Mouse (Mus musculus) heart, embryonic 11.5 days (tissue): Measurements from ENCODE around the gene Nectin1. TPM values are rescaled to one million over a fixed set of nuclear protein-coding genes. Genes with fewer than 3 reads are reported as not detected.

ENCODE experiments used
- ATAC-seq: fragments of 200-750 bp; cut with Nextera tagmentation; replicated peaks from 2 replicates; pipeline ENCODE4 v1.8.0; 2017; ENCODE audit warnings: moderate library complexity; ENCODE audit not compliant: insufficient number of reproducible peaks, low FRiP score, low TSS enrichment
- H3K27ac ChIP-seq: fragments of 300-500 bp; sonication (generic); 2 replicates; pipeline ENCODE4 v1.5.1; 2014; ENCODE audit warnings: mild to moderate bottlenecking, low read depth, low read length
- H3K27me3 ChIP-seq: fragments of 300-500 bp; sonication (generic); 2 replicates; pipeline ENCODE4 v1.6.1; 2014; ENCODE audit warnings: mild to moderate bottlenecking, low read length, mixed read lengths; ENCODE audit not compliant: control insufficient read depth, insufficient read depth
- H3K36me3 ChIP-seq: fragments of 300-500 bp; sonication (generic); 2 replicates; pipeline ENCODE4 v1.6.1; 2014; ENCODE audit warnings: mild to moderate bottlenecking, low read length, moderate library complexity, mixed read lengths; ENCODE audit not compliant: control insufficient read depth, insufficient read depth
- H3K4me1 ChIP-seq: fragments of 300-500 bp; sonication (generic); 2 replicates; pipeline ENCODE4 v1.6.1; 2014; ENCODE audit warnings: low read length; ENCODE audit not compliant: control insufficient read depth, insufficient read depth
- H3K4me2 ChIP-seq: fragments of 300-500 bp; sonication (generic); 2 replicates; pipeline ENCODE4 v1.6.1; 2014; ENCODE audit warnings: mild to moderate bottlenecking, moderate library complexity
- H3K4me3 ChIP-seq: fragments of 300-500 bp; sonication (generic); 2 replicates; pipeline ENCODE4 v1.5.1; 2014; ENCODE audit warnings: low read depth, low read length
- H3K9ac ChIP-seq: fragments of 300-500 bp; sonication (generic); 2 replicates; pipeline ENCODE4 v1.6.1; 2014; ENCODE audit warnings: mild to moderate bottlenecking, low read depth, low read length, moderate library complexity
- H3K9me3 ChIP-seq: fragments of 300-500 bp; sonication (generic); replicated peaks from 2 replicates; pipeline ENCODE4 v1.6.1; 2016; ENCODE audit warnings: low read length; ENCODE audit not compliant: control insufficient read depth
- WGBS: fragments of 180-500 bp; shearing (Covaris S2); extraction: QIAGEN DNeasy Blood & Tissue Kit; methylation state at CpG from one replicate; pipeline ENCODE4 v1.1.7; 2014; ENCODE audit not compliant: insufficient replicate concordance; 5-methylcytosine and 5-hydroxymethylcytosine counted together
- polyA plus RNA-seq: library from polyadenylated mRNA; unstranded; fragments of >200 nt; fragmentation: Nextera tagmentation; extraction: Ambion mirVana; gene quantifications from 2 replicates; pipeline ENCODE4 v1.2.1, GENCODE M21; 2014

The Nectin1 gene
- polyA plus RNA-seq, 1 experiment from 2014 or later: 2.4 TPM

- peak overlapping the region; percentile 90 for H3K27ac ChIP-seq
- peak overlapping the region; percentile 85 for H3K9ac ChIP-seq
- H3K9me3 ChIP-seq: no peaks in the 10 kb centered on the region
- under 1% methylated on average over 52 of the region's 77 CpGs for WGBS
- no peaks in the 10 kb centered on the region for H3K36me3 ChIP-seq
- peaks cover 16% of the 10 kb centered on the region for H3K4me1 ChIP-seq
- peaks cover 12% of the 10 kb centered on the region for H3K27me3 ChIP-seq
- ATAC-seq: peak; percentile 67
- H3K4me3 ChIP-seq: peak overlapping the region; percentile 82
- H3K4me2 ChIP-seq: peak overlapping the region; percentile 91
Measured at GRCm38 (mm10) chr9:43744138-43744981, 576 bp downstream of the Nectin1 start.

- Histone ChIP-seq H3K27me3 (peaks cover 12% of the 10 kb centered on the region), H3K36me3 (no peaks in the 10 kb centered on the region), H3K4me3 (peak overlapping the region; percentile 82), H3K27ac (no peak overlapping the region), H3K9ac (peak overlapping the region; percentile 63), H3K4me1 (peaks cover 16% of the 10 kb centered on the region), H3K4me2 (peak overlapping the region; percentile 91), H3K9me3 (no peaks in the 10 kb centered on the region)
- under 1% methylated on average over 43 of the region's 43 CpGs for whole genome bisulfite sequencing
- no peak for ATAC-seq
Measured at GRCm38 (mm10) chr9:43745051-43745792, 1.4 kb downstream of the Nectin1 start.

GRCm38 (mm10) chr9:43745951-43746703 lies 2.3 kb downstream of the Nectin1 start:
- H3K9ac ChIP-seq: peak overlapping the region; percentile 63; the same call in 1 of the 2 replicates
- 3% methylated on average over 13 of the region's 13 CpGs for WGBS
- H3K36me3 ChIP-seq: no peaks in the 10 kb centered on the region

GRCm38 (mm10) chr9:43747710-43748109 lies 3.9 kb downstream of the Nectin1 start:
- Histone ChIP-seq H3K9ac (no peak overlapping the region), H3K9me3 (no peaks in the 10 kb centered on the region), H3K4me1 (peaks cover 15% of the 10 kb centered on the region), H3K27me3 (peaks cover 12% of the 10 kb centered on the region), H3K4me3 (no peak overlapping the region), H3K27ac (no peak overlapping the region), H3K36me3 (no peaks in the 10 kb centered on the region; the same call in 1 of the 2 replicates), H3K4me2 (no peak overlapping the region)
- 55% methylated on average over 9 of the region's 9 CpGs for WGBS
- no peak for ATAC-seq

More at GRCm38 (mm10) chr9:43745951-43746703, 2.3 kb downstream of the Nectin1 start:
- H3K4me3 ChIP-seq: peak overlapping the region; percentile 82
- peaks cover 16% of the 10 kb centered on the region for H3K4me1 ChIP-seq
- H3K9me3 ChIP-seq: no peaks in the 10 kb centered on the region
- no peak overlapping the region for H3K27ac ChIP-seq
- peaks cover 12% of the 10 kb centered on the region for H3K27me3 ChIP-seq
- ATAC-seq: no peak
- peak overlapping the region; percentile 91 for H3K4me2 ChIP-seq

GRCm38 (mm10) chr9:43748519-43748918 lies 4.7 kb downstream of the Nectin1 start:
- no peaks in the 10 kb centered on the region for H3K9me3 ChIP-seq
- H3K27ac ChIP-seq: no peak overlapping the region
- H3K36me3 ChIP-seq: no peaks in the 10 kb centered on the region; the same call in 1 of the 2 replicates
- no peak overlapping the region for H3K9ac ChIP-seq
- 76% methylated on average over 5 of the region's 5 CpGs for WGBS
- no peak overlapping the region for H3K4me2 ChIP-seq
- H3K4me3 ChIP-seq: no peak overlapping the region
- H3K4me1 ChIP-seq: peaks cover 8% of the 10 kb centered on the region
- peaks cover 12% of the 10 kb centered on the region for H3K27me3 ChIP-seq
- ATAC-seq: no peak

GRCm38 (mm10) chr9:43750053-43750452 lies 6.3 kb downstream of the Nectin1 start:
- ATAC-seq: no peak
- Histone ChIP-seq H3K4me3 (no peak overlapping the region), H3K4me1 (peaks cover 20% of the 10 kb centered on the region), H3K27me3 (peaks cover 10% of the 10 kb centered on the region), H3K9ac (no peak overlapping the region), H3K27ac (no peak overlapping the region), H3K9me3 (no peaks in the 10 kb centered on the region), H3K4me2 (no peak overlapping the region), H3K36me3 (no peaks in the 10 kb centered on the region; the same call in 1 of the 2 replicates)
- WGBS: 82% methylated on average over 9 of the region's 9 CpGs

- Histone ChIP-seq H3K27ac (no peak overlapping the region), H3K9ac (no peak overlapping the region), H3K9me3 (no peaks in the 10 kb centered on the region), H3K4me2 (no peak overlapping the region), H3K27me3 (peaks cover 2% of the 10 kb centered on the region), H3K36me3 (no peaks in the 10 kb centered on the region; the same call in 1 of the 2 replicates), H3K4me3 (no peak overlapping the region), H3K4me1 (peaks cover 21% of the 10 kb centered on the region)
- ATAC-seq: no peak
- WGBS: 82% methylated on average over 8 of the region's 8 CpGs
Measured at GRCm38 (mm10) chr9:43751111-43751510, 7.3 kb downstream of the Nectin1 start.

GRCm38 (mm10) chr9:43753481-43753880 lies 9.7 kb downstream of the Nectin1 start:
- Histone ChIP-seq H3K4me2 (no peak overlapping the region), H3K9me3 (no peaks in the 10 kb centered on the region), H3K27me3 (no peaks in the 10 kb centered on the region), H3K4me1 (peaks cover 39% of the 10 kb centered on the region), H3K27ac (no peak overlapping the region), H3K4me3 (no peak overlapping the region), H3K36me3 (no peaks in the 10 kb centered on the region; the same call in 1 of the 2 replicates), H3K9ac (no peak overlapping the region)
- no peak for ATAC-seq
- 57% methylated on average over 6 of the region's 6 CpGs for WGBS
